Mouse (Mus musculus): ENCODE results near the gene Mrpl23. TPM values are rescaled to one million over a fixed set of nuclear protein-coding genes. Genes with fewer than 3 reads are reported as not detected.

Mrpl23 gene
- total RNA-seq, 1 experiment from 2014 or later: 9.3 TPM

GRCm38 (mm10) chr7:142516221-142516978 is 16.1 kb upstream of the Mrpl23 start:
- ATAC-seq (ENCODE audit: extremely low read depth, insufficient number of reproducible peaks, low FRiP score, poor library complexity, severe bottlenecking): no peak

GRCm38 (mm10) chr7:142517531-142517930 is 15.0 kb upstream of the Mrpl23 start:
- ATAC-seq (ENCODE audit: extremely low read depth, insufficient number of reproducible peaks, low FRiP score, poor library complexity, severe bottlenecking): no peak

DNA sequence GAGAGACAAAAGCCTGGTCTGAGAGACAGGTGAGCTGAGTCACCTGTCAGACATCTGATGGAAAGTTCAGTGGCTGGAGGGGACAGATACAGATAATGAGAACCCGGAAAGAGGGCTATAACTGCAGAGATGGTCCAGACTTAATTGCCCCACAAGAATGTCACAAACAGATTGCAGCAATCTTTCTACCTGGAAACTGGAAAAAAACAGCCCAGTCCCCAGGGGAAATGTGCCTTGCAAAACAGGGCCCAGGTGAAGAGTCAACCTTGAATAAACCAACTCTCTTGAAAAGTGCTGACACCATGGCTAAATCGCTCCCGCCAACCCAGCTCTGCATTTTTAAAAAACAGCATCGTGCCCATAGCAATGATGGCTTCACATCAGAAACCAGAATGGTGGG is 12.2 kb upstream of the Mrpl23 start:
- no peak for ATAC-seq (ENCODE audit: extremely low read depth, insufficient number of reproducible peaks, low FRiP score, poor library complexity, severe bottlenecking)

DNA sequence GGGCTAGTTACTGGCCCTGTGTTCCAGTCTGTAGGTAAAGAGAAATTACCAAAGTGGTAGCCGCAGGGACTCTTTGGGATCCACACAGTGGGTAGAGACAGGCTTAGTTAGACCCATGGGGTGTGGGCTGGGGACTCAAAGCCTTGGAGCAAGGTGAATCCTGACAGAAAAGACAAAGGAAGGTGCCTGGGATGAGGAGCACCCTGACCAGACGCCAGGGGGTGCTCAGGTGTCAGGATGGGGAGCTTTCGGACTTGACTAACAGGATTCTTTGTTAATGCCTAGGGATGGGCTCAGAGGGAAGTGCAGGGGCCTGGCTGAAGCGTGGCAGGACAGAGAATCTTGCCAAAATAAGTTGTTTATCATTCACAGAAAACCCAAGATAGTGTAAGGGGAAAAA is 10.1 kb upstream of the Mrpl23 start:
- no peak for ATAC-seq (ENCODE audit: extremely low read depth, insufficient number of reproducible peaks, low FRiP score, poor library complexity, severe bottlenecking)

DNA sequence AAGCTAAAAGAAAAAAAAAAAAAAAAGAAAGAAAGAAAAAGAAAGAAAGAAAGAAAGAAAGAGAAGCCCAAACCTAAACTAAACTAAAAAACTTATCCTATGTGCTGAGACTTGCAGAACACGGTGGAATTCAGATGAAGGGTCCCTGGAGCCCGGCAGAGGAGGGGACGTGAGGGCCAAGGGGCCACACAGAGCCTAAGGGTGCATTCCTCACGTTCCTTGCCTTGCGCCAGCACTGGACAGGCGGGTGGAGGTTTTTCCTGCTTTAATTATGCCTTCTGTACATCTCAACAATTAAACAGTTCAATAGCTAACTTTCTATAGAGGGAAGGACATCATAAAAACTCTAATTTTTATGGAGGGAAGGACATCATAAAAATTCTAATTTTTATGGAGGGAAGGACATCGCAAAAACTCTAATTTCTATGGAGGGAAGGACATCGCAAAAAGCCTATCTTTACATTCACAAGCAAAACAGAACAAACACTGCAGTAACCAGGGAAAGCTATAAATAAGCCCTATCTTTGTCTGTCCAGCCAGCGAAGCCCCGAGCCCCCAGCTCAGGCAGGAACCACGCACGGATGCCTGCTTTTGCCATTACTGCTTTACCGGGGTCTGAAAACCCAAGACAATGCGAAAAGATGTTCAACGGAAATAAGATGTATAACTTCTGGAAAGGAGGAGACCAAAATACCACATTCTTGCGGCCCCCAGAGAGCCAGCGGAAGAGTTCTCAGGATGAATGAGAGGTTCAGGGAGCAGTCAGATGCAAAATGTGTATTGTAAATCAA is 9.1 kb upstream of the Mrpl23 start:
- ATAC-seq (ENCODE audit: extremely low read depth, insufficient number of reproducible peaks, low FRiP score, poor library complexity, severe bottlenecking): no peak

DNA sequence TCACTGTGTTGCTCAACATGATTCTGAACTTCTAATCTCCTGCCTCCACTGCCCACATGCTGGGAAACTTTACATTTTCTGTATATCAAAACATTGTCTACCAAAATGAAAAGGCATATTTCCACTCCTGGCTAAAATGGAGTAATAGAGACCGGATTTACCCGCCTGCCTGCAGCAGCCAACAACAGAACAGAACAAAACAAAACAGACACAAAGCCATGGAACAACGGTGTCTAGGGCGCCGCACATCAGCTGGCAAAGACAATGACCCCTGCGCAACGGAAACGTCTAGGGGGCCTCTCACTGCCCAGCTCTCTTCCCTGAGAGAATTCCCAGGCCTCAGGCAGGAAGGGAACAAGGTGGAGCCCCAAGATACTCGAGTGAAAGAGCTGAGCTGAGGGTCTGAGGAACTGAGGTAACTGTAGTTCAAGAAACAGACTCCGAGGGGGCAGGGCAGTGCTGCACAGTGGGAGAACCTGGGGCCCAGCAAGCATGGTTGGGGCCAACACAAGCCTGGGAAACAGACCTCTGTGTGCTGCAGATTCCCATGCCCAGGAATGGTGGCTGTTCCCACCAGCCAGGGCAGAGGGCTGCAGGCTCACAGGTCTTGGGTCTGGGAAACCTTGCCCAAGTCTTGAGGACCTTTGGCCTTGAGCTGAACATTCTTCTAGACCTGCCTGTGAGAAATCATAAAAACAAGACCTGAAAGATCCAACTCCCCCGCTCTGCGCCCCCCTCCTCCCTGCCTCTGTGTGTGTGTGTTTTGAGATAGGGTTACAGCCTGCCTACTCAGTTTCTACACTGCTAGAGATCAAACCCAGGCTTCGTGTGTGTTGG is 6.9 kb upstream of the Mrpl23 start:
- no peak for ATAC-seq (ENCODE audit: extremely low read depth, insufficient number of reproducible peaks, low FRiP score, poor library complexity, severe bottlenecking)

DNA sequence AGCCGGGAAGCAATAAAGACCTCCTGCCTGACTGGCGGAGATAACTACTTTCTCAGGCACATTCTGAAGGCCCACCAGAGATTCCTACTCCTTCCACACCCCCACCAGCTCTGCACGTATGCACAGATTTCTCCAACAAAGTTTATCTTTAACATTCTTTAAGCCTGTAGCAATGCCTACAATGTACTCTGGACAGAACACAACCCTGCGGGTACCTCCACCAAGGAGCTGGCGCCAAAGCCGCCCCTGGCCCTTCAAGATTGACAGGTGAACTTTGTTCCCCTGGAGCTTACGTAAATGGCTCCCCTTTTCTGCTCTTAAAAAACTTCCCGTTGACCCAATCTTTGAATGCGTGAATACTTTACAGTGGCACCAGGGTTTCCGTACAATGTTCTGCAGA is 3.1 kb upstream of the Mrpl23 start:
- ATAC-seq (ENCODE audit: extremely low read depth, insufficient number of reproducible peaks, low FRiP score, poor library complexity, severe bottlenecking): no peak

GRCm38 (mm10) chr7:142531973-142532521 is 439 bp upstream of the Mrpl23 start:
- ATAC-seq (ENCODE audit: extremely low read depth, insufficient number of reproducible peaks, low FRiP score, poor library complexity, severe bottlenecking): no peak

- peak; percentile 56 for ATAC-seq (ENCODE audit: extremely low read depth, insufficient number of reproducible peaks, low FRiP score, poor library complexity, severe bottlenecking)
Observed at GRCm38 (mm10) chr7:142533059-142533855, 771 bp downstream of the Mrpl23 start.

- no peak for ATAC-seq (ENCODE audit: extremely low read depth, insufficient number of reproducible peaks, low FRiP score, poor library complexity, severe bottlenecking)
Observed at GRCm38 (mm10) chr7:142535116-142535515, 2.6 kb downstream of the Mrpl23 start.

- ATAC-seq (ENCODE audit: extremely low read depth, insufficient number of reproducible peaks, low FRiP score, poor library complexity, severe bottlenecking): no peak
Observed at GRCm38 (mm10) chr7:142535832-142536231, 3.3 kb downstream of the Mrpl23 start.

- ATAC-seq (ENCODE audit: extremely low read depth, insufficient number of reproducible peaks, low FRiP score, poor library complexity, severe bottlenecking): no peak
Observed at GRCm38 (mm10) chr7:142537181-142537580, 4.7 kb downstream of the Mrpl23 start.

- ATAC-seq (ENCODE audit: extremely low read depth, insufficient number of reproducible peaks, low FRiP score, poor library complexity, severe bottlenecking): no peak
Observed at GRCm38 (mm10) chr7:142537879-142538278, 5.4 kb downstream of the Mrpl23 start.

- ATAC-seq (ENCODE audit: extremely low read depth, insufficient number of reproducible peaks, low FRiP score, poor library complexity, severe bottlenecking): no peak
Observed at GRCm38 (mm10) chr7:142538291-142538690, 5.8 kb downstream of the Mrpl23 start.

GRCm38 (mm10) chr7:142538766-142539165 is 6.3 kb downstream of the Mrpl23 start:
- no peak for ATAC-seq (ENCODE audit: extremely low read depth, insufficient number of reproducible peaks, low FRiP score, poor library complexity, severe bottlenecking)

- no peak for ATAC-seq (ENCODE audit: extremely low read depth, insufficient number of reproducible peaks, low FRiP score, poor library complexity, severe bottlenecking)
Observed at GRCm38 (mm10) chr7:142539828-142540227, 7.3 kb downstream of the Mrpl23 start.

DNA sequence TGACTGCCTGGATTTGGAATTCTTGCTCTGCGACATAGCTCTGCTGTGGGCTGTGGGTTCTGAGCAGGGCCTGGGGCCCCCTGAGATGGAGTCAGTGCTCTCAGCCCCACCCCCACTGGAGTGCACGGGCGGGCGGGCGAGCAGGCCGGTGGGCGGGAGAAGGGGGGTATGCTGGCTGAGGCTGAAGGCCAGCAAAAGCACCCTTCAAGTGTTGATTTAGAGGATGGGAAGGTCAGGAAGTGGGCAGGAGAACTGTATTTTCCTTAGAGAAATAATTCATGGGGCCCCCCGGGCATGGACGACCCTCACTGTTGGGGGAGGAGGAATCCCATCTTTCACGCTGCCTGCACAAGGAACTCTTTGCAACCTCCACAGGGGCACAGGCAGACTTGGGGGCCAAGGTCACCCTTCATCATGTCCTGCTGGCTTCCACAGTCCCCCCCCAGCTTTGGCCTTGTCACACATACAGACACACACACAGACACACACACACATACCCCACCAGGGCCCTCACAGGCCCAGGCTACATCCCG is 10.4 kb downstream of the Mrpl23 start:
- ATAC-seq (ENCODE audit: extremely low read depth, insufficient number of reproducible peaks, low FRiP score, poor library complexity, severe bottlenecking): no peak

GRCm38 (mm10) chr7:142545967-142546366 is 13.5 kb downstream of the Mrpl23 start:
- ATAC-seq (ENCODE audit: extremely low read depth, insufficient number of reproducible peaks, low FRiP score, poor library complexity, severe bottlenecking): no peak

All from neutrophil, adult 5-6 weeks (primary cell).